Mouse (Mus musculus) lung, postnatal 0 days (tissue): Measurements from ENCODE around the gene Myh2.

Experiments
- CTCF ChIP-seq: IDR thresholded peaks from 2 replicates; pipeline ENCODE4 v1.5.1; 2016; ENCODE audit warnings: antibody characterized with exemption, mild to moderate bottlenecking
- EP300 ChIP-seq: IDR thresholded peaks from 2 replicates; pipeline ENCODE4 v1.6.1; 2016; ENCODE audit warnings: antibody characterized with exemption, mild to moderate bottlenecking, control low read depth

GRCm38 (mm10) chr11:67143863-67144498 is 26.8 kb upstream of the Myh2 start:
- TF ChIP-seq EP300 (no peak), CTCF (no peak)
